Mouse (Mus musculus): ENCODE measurements around the gene Tmc5.

DNA sequence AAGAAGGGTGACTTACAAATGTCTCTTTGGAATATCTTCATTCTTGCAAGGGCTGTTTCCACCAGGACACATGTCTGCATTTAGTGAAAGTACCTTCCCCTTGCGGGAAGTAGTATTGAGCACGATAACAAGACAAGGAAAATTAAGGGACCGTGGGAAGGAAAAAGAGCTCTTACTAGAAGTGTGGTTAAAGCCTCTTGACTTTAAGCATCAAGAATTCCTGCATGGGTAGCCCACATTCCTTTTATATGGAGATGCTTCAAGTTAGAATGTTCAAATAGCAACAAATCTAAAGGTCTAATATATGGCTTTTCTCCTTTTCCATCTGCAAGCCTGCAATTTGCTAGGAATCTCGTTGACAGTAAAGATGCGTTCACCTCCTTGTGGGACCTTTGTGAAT, 109.4 kb downstream of the Tmc5 start:
- TF ChIP-seq MAFK (IDR thresholded peaks at IDR 0.05; ENCODE audit: insufficient read depth, low read depth, low read length) (no peak), HCFC1 (IDR thresholded peaks at IDR 0.05; ENCODE audit: borderline replicate concordance, insufficient read depth, low read length) (no peak), CHD2 (IDR thresholded peaks at IDR 0.05; ENCODE audit: low read depth, low read length) (no peak), ZNF384 (IDR thresholded peaks at IDR 0.05; ENCODE audit: low read depth, low read length) (no peak), ZC3H11A (IDR thresholded peaks at IDR 0.05; ENCODE audit: borderline replicate concordance, low read depth, low read length) (no peak)
